Mouse (Mus musculus) ovary, postnatal 10 days (tissue): ENCODE measurements around the gene Sh3bp5.

Source experiments
- DNase-seq: peaks from one replicate; pipeline ENCODE4 v3.0.0; 2022; ENCODE audit warnings: low spot score

Sh3bp5 gene

DNA sequence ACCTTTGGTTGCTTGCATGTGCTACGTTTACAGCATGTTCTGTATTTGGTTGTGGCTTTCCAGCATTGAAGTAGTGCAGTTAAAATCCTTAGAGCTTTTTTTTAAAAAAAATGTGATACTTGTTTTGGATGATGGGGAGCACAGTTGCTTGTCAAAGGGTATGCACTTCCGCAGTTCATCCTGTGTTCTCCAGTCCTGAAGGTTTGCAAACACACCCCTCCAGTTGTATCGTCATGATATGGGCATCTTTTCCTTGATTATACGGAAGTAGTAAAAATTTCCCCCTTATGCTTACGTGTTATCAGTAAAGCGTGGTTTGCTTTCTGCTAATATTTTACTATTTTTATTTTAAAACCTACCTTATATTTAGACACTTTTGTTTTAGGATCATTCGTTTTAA, 98.5 kb downstream of the Sh3bp5 start:
- no peak for DNase-seq

GRCm38 (mm10) chr14:31336369-31337155, 99.3 kb downstream of the Sh3bp5 start, which contains the start of gene Capn7:
Gene Capn7 (plus strand): TSS chr14:31336638.
- DNase-seq: peak; percentile 98

DNA sequence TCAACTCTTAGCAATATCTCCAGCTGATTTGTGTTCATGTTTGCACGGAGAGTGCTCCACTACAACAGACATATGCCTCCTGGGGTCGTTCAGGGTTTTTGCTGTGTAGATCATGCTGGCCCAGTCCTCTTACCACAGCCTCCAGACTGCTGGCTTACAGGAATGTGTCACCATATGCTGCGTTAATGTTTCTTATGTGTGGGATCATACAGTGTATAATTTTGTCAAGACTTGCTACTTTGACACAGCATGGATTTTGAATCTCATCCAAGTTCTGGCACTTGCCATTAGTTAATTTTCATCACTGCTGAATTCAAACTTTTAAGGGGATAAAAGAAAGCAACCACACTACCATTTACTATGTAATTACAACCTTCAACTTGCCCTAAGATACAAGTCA, 100.1 kb downstream of the Sh3bp5 start:
- no peak for DNase-seq

- no peak for DNase-seq
These were observed 104.9 kb downstream of the Sh3bp5 start for GRCm38 (mm10) chr14:31330957-31331356.

- DNase-seq: no peak
These were observed 106.1 kb downstream of the Sh3bp5 start for GRCm38 (mm10) chr14:31329741-31330140.

GRCm38 (mm10) chr14:31327681-31328080, 108.2 kb downstream of the Sh3bp5 start:
- DNase-seq: no peak

DNA sequence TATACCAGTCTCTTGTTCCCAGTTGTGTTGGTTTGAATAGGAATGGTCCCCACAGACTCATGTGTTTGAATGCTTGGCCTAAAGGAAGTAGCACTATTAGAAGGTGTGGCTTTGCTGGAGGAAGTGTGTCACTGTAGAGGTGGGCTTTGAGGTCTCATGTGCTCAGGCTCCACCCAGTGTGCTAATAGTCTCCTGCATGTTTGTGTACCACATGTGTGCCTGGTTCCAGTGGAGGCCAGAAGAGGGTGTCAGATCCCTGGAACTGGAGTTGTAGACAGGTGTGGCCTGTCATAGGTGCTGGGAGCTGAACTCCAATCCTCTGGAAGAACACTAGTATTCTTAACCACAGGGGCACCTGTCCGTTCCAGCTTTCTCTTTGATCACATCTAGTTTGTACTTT, 108.7 kb downstream of the Sh3bp5 start:
- DNase-seq: no peak

- no peak for DNase-seq
These were observed 109.1 kb downstream of the Sh3bp5 start for GRCm38 (mm10) chr14:31326770-31327169.

DNA sequence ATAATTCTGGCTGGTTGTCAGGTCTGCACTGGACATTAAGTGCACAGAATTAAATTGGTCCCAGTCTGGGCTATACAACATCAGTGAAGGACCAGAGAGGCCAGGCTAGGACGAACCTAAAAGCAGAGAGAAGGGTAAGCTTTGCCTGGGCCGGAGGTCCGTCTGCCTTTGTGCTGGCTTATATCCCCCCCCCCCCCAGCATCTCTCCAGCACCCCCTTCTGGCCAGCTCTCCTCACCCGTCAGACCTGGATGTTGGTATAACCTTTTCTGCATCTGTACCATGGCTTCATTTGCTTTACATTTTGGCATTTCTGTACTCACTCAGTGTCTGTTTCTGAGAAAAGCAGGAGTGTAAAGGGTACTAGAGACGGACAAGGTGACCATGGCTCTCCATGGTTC, 110.3 kb downstream of the Sh3bp5 start:
- no peak for DNase-seq

DNA sequence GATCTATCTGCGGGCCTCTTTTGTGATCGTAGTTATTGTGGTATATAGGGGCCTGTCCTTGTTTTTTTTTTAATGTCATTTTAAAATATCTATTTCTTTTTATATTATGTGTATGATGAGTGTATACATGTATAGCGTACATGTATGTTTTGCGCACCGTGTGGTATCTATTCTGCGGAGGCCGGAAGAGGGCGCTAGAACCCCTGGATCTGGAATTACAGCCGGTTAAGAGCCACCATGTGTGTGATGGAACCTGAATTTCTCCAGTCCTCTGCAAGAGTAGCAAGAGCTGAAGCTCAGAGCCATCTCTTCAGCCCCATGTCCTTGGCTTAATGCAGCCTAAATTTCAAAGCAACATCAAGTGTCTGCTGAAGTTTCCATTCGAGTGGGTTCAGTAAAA, 111.0 kb downstream of the Sh3bp5 start:
- DNase-seq: no peak

DNA sequence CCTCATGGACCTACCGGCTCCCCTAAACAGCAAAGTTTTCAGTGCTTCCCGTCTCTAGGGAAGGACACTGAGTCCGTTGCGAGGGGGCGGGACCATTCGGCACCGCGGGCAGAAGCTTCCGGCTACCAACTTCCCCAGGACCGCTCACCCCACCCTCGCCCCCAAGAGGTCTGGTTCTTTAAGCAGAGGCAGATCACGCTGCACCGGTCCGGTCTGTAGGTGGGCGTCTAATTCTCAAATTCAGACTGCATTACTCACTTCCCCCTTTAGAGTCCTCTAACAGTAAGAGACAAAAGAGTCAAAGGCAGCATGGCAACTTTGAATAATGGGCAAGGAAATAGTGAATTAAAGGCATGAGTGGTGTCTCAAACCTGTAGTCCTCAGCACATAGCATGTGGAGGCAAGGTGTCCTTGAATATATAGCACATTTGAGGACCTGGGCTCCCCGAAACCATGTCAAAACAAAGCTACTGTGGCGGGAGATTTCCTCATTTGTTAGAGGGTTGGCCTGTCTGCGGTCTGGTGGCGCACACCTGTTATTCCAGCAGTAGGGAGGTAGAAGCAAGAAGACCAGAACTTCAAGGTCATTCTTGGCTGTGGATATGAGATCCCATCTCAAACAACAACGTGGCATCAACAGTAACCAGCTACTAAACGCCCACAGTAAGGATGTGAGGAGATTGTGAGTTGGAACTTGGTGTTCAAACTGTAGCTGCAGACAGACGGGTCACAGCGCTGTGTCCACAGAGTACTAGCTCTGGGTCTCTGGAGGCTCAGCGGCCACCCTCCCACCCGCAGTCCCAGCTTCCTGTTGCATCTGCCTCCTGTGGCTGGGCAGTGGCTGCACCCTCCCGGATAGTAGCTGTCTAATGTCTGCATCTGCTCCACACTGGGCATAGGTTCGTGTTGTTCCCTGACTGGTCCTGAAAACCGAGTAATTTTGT, 111.8 kb downstream of the Sh3bp5 start, which contains the start of gene Dnah1:
Gene Dnah1 (minus strand): TSS at position 48 of the 944 bp plus-strand sequence.
- DNase-seq: peak; percentile 10

GRCm38 (mm10) chr14:31323189-31323588, 112.7 kb downstream of the Sh3bp5 start:
- DNase-seq: no peak

GRCm38 (mm10) chr14:31322191-31322590, 113.7 kb downstream of the Sh3bp5 start:
- DNase-seq: no peak

- no peak for DNase-seq
These were observed 114.7 kb downstream of the Sh3bp5 start for GRCm38 (mm10) chr14:31321181-31321580.

DNA sequence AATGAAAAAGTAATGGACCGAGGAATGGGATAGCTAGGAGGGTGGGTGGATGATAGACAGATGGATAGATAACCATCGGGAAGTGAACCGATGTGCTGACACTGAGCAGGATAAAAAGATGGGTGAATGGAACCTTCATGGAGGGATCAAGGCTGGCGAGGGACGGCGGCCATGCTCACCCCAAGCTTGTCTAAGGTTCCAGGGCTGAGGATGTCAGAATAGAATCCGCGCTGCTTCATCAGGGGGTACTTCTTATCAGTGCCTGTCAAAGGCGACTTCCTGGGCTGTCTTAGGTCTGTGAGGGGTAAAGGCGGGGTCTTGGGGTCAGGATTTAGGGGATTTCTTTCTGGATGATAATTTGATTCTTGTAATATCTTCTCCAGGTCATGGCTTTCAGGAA, 116.3 kb downstream of the Sh3bp5 start:
- no peak for DNase-seq

DNA sequence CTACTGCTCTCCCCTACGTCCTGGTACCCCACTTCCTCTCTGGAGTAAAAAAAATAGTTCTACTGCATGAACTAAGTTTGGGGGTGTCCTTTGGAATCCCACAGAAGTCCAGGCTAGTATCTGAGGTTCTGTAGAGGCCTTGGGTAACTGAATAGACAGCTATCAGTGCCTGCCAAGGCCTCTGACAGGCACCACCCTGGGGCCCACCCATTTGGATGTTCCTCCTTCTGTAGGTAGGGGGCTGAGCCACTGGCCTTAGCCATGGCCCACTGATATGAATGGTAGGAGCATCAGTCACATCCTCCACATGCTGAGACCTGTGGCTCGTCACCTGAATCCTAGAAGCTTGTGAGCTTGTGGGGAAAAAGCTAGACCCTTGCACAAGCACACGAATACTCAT, 118.1 kb downstream of the Sh3bp5 start:
- DNase-seq: no peak

DNA sequence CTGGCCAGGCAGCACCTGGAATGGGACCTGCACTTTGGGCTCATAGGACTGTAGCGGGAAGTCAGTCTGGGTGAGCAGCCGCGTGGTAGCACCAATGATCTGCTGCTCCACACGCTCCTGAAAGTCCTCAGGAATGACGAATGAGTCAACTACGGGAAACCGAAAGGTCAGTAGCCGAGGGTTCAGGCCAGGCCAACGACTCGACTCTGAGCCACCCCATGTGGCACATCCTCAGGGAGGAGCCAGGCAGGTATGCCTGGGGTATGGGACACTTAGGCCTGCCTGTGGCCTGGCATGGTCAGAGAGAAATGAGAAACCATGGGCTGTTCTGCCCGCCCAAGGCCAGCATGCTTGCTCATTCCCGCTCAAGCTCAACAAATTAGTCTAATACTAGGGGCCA, 119.3 kb downstream of the Sh3bp5 start:
- DNase-seq: no peak

- no peak for DNase-seq
These were observed 122.7 kb downstream of the Sh3bp5 start for GRCm38 (mm10) chr14:31313192-31313591.
